Mouse (Mus musculus): ENCODE data around the gene Dars. TPM values are rescaled to one million over a fixed set of nuclear protein-coding genes. Genes with fewer than 3 reads are reported as not detected.

Dars gene
- polyA plus RNA-seq, 1 experiment = 63.2 TPM

GRCm38 (mm10) chr1:128460780-128461179, 43.6 kb upstream of the Dars start:
- H3K4me2 ChIP-seq (ENCODE audit: low read depth) = no peak overlapping the region
- H3K4me3 ChIP-seq = no peak overlapping the region
- H3K79me2 ChIP-seq (ENCODE audit: control insufficient read depth, insufficient read depth) = no peaks in the 10 kb centered on the region
- TF ChIP-seq POLR2AphosphoS2 (IDR thresholded peaks at IDR 0.05; ENCODE audit: insufficient read length, low read depth) (no peak), POLR2A (IDR thresholded peaks at IDR 0.05; ENCODE audit: insufficient read length, low read depth) (no peak), USF1 (IDR thresholded peaks at IDR 0.05; ENCODE audit: low read depth) (no peak), REST (IDR thresholded peaks at IDR 0.05; ENCODE audit: insufficient read depth, insufficient read length) (no peak), MAX (IDR thresholded peaks at IDR 0.05; ENCODE audit: low read depth) (no peak), TCF3 (IDR thresholded peaks at IDR 0.05; ENCODE audit: insufficient read length, low read depth) (no peak), E2F4 (IDR thresholded peaks at IDR 0.05; ENCODE audit: insufficient read depth) (no peak), MYOD1 (IDR thresholded peaks at IDR 0.05; ENCODE audit: control insufficient read depth in 1 of 3, insufficient read length in 2 of 3, low read depth in 2 of 3) (no peak), TCF12 (IDR thresholded peaks at IDR 0.05; ENCODE audit: insufficient read depth, poor library complexity, severe bottlenecking) (no peak), CEBPB (IDR thresholded peaks at IDR 0.05; ENCODE audit: insufficient read depth, poor library complexity, severe bottlenecking) (no peak), SRF (IDR thresholded peaks at IDR 0.05; ENCODE audit: control insufficient read depth, insufficient read length, low read depth) (no peak), MYOG (IDR thresholded peaks at IDR 0.05; ENCODE audit: control insufficient read depth in 1 of 3, insufficient read depth in 1 of 3, insufficient read length in 2 of 3, low read depth in 2 of 3) (no peak)
- no peaks in the 10 kb centered on the region for H3K36me3 ChIP-seq (ENCODE audit: control insufficient read depth, insufficient read depth)
- H3ac ChIP-seq (ENCODE audit: control insufficient read depth, insufficient read length) = no peak overlapping the region
- H3K27me3 ChIP-seq (ENCODE audit: control insufficient read depth, insufficient read depth, insufficient read length) = no peaks in the 10 kb centered on the region

- Histone ChIP-seq H3K36me3 (ENCODE audit: control insufficient read depth, insufficient read depth) (no peaks in the 10 kb centered on the region), H3K27me3 (ENCODE audit: control insufficient read depth, insufficient read depth, insufficient read length) (no peaks in the 10 kb centered on the region), H3K4me3 (no peak overlapping the region), H3K4me2 (ENCODE audit: low read depth) (no peak overlapping the region), H3ac (ENCODE audit: control insufficient read depth, insufficient read length) (no peak overlapping the region), H3K79me2 (ENCODE audit: control insufficient read depth, insufficient read depth) (no peaks in the 10 kb centered on the region)
- TF ChIP-seq SRF (IDR thresholded peaks at IDR 0.05; ENCODE audit: control insufficient read depth, insufficient read length, low read depth) = no peak
- TF ChIP-seq MYOD1 (IDR thresholded peaks at IDR 0.05; ENCODE audit: control insufficient read depth in 1 of 3, insufficient read length in 2 of 3, low read depth in 2 of 3) = no peak
- TF ChIP-seq TCF12 (IDR thresholded peaks at IDR 0.05; ENCODE audit: insufficient read depth, poor library complexity, severe bottlenecking) = no peak
- TF ChIP-seq MYOG (IDR thresholded peaks at IDR 0.05; ENCODE audit: control insufficient read depth in 1 of 3, insufficient read depth in 1 of 3, insufficient read length in 2 of 3, low read depth in 2 of 3) = no peak
- TF ChIP-seq USF1 (IDR thresholded peaks at IDR 0.05; ENCODE audit: low read depth) = no peak
- TF ChIP-seq CEBPB (IDR thresholded peaks at IDR 0.05; ENCODE audit: insufficient read depth, poor library complexity, severe bottlenecking) = no peak
- no peak for TF ChIP-seq E2F4 (IDR thresholded peaks at IDR 0.05; ENCODE audit: insufficient read depth)
- TF ChIP-seq TCF3 (IDR thresholded peaks at IDR 0.05; ENCODE audit: insufficient read length, low read depth) = no peak
- no peak for TF ChIP-seq POLR2AphosphoS2 (IDR thresholded peaks at IDR 0.05; ENCODE audit: insufficient read length, low read depth)
- TF ChIP-seq REST (IDR thresholded peaks at IDR 0.05; ENCODE audit: insufficient read depth, insufficient read length) = no peak
- no peak for TF ChIP-seq MAX (IDR thresholded peaks at IDR 0.05; ENCODE audit: low read depth)
- TF ChIP-seq POLR2A (IDR thresholded peaks at IDR 0.05; ENCODE audit: insufficient read length, low read depth) = no peak
Measured at GRCm38 (mm10) chr1:128459439-128459838, 42.3 kb upstream of the Dars start.

- H3K27me3 ChIP-seq (ENCODE audit: control insufficient read depth, insufficient read depth, insufficient read length) = no peaks in the 10 kb centered on the region
- no peak overlapping the region for H3K4me2 ChIP-seq (ENCODE audit: low read depth)
- no peak for TF ChIP-seq MYOG (IDR thresholded peaks at IDR 0.05; ENCODE audit: control insufficient read depth in 1 of 3, insufficient read depth in 1 of 3, insufficient read length in 2 of 3, low read depth in 2 of 3)
- no peak for TF ChIP-seq CEBPB (IDR thresholded peaks at IDR 0.05; ENCODE audit: insufficient read depth, poor library complexity, severe bottlenecking)
- no peak for TF ChIP-seq REST (IDR thresholded peaks at IDR 0.05; ENCODE audit: insufficient read depth, insufficient read length)
- TF ChIP-seq MAX (IDR thresholded peaks at IDR 0.05; ENCODE audit: low read depth) = no peak
- no peak for TF ChIP-seq TCF3 (IDR thresholded peaks at IDR 0.05; ENCODE audit: insufficient read length, low read depth)
- TF ChIP-seq MYOD1 (IDR thresholded peaks at IDR 0.05; ENCODE audit: control insufficient read depth in 1 of 3, insufficient read length in 2 of 3, low read depth in 2 of 3) = no peak
- no peak for TF ChIP-seq POLR2A (IDR thresholded peaks at IDR 0.05; ENCODE audit: insufficient read length, low read depth)
- TF ChIP-seq POLR2AphosphoS2 (IDR thresholded peaks at IDR 0.05; ENCODE audit: insufficient read length, low read depth) = no peak
Measured at GRCm38 (mm10) chr1:128459011-128459410, 41.8 kb upstream of the Dars start.

GRCm38 (mm10) chr1:128456844-128457445, 39.8 kb upstream of the Dars start:
- Histone ChIP-seq H3K4me2 (ENCODE audit: low read depth) (no peak overlapping the region), H3K79me2 (ENCODE audit: control insufficient read depth, insufficient read depth) (no peaks in the 10 kb centered on the region), H3K4me3 (no peak overlapping the region), H3K36me3 (ENCODE audit: control insufficient read depth, insufficient read depth) (no peaks in the 10 kb centered on the region), H3K27me3 (ENCODE audit: control insufficient read depth, insufficient read depth, insufficient read length) (no peaks in the 10 kb centered on the region), H3ac (ENCODE audit: control insufficient read depth, insufficient read length) (no peak overlapping the region)
- TF ChIP-seq MYOD1 (IDR thresholded peaks at IDR 0.05; ENCODE audit: control insufficient read depth in 1 of 3, insufficient read length in 2 of 3, low read depth in 2 of 3) = no peak
- TF ChIP-seq TCF12 (IDR thresholded peaks at IDR 0.05; ENCODE audit: insufficient read depth, poor library complexity, severe bottlenecking) = no peak
- TF ChIP-seq SRF (IDR thresholded peaks at IDR 0.05; ENCODE audit: control insufficient read depth, insufficient read length, low read depth) = no peak
- no peak for TF ChIP-seq TCF3 (IDR thresholded peaks at IDR 0.05; ENCODE audit: insufficient read length, low read depth)
- no peak for TF ChIP-seq POLR2A (IDR thresholded peaks at IDR 0.05; ENCODE audit: insufficient read length, low read depth)
- no peak for TF ChIP-seq E2F4 (IDR thresholded peaks at IDR 0.05; ENCODE audit: insufficient read depth)
- no peak for TF ChIP-seq USF1 (IDR thresholded peaks at IDR 0.05; ENCODE audit: low read depth)
- TF ChIP-seq REST (IDR thresholded peaks at IDR 0.05; ENCODE audit: insufficient read depth, insufficient read length) = no peak
- TF ChIP-seq MYOG (IDR thresholded peaks at IDR 0.05; ENCODE audit: control insufficient read depth in 1 of 3, insufficient read depth in 1 of 3, insufficient read length in 2 of 3, low read depth in 2 of 3) = no peak
- TF ChIP-seq CEBPB (IDR thresholded peaks at IDR 0.05; ENCODE audit: insufficient read depth, poor library complexity, severe bottlenecking) = no peak
- no peak for TF ChIP-seq POLR2AphosphoS2 (IDR thresholded peaks at IDR 0.05; ENCODE audit: insufficient read length, low read depth)
- no peak for TF ChIP-seq MAX (IDR thresholded peaks at IDR 0.05; ENCODE audit: low read depth)

More at GRCm38 (mm10) chr1:128459011-128459410, 41.8 kb upstream of the Dars start:
- Histone ChIP-seq H3K4me3 (no peak overlapping the region), H3K79me2 (ENCODE audit: control insufficient read depth, insufficient read depth) (no peaks in the 10 kb centered on the region), H3ac (ENCODE audit: control insufficient read depth, insufficient read length) (no peak overlapping the region), H3K36me3 (ENCODE audit: control insufficient read depth, insufficient read depth) (no peaks in the 10 kb centered on the region)

Data from myocyte (in vitro differentiated cells).